Mouse (Mus musculus) urinary bladder, postnatal 14 days (tissue): ENCODE measurements around the gene Akap4.

Experiments
- DNase-seq: peaks from one replicate; pipeline ENCODE4 v3.0.0; 2021; ENCODE audit warnings: low spot score

The Akap4 gene

DNA sequence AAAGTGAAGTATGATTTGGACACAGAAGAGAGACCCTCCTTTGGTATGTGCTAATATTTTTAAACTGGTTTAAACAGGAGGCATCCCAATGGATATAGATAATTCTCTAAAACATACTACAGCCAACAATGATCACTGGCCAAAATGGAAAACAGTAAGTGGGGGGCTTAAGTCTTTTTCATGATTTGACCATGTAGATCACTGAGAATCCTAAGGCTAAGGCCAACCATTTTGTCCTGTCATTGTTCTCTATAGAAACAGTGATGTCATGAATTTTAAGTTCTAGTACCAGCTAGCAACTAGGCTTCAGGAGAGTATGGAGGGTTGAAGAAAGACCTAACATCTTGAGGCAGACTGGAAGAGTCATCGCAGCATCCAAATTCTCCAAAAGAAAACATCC is at the start of gene Akap4:
Gene Akap4 (plus strand): TSS at position 301 of the 400 bp plus-strand sequence.
- DNase-seq: no peak

DNA sequence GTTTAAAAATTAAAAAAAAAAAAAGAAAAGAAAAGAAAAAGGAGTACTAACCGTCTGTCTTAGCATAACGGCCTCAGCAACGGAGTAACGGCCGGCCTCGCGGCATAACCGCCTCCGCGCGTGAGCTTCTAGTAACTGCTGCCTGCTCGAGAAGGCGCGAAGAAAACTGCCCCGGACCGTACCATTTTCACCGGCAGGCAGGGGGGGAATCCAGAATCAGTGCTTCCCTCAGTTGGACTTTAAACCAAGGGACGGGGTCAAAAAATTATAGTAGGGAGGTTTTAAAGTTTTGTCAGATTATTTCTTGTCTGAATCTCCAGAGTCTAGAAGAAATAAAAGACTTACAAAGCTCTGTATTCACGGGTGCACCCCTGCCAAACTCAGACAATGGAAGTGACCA is 25.8 kb upstream of the Akap4 start, which contains the start of gene Ccnb3:
Gene Ccnb3 (minus strand): TSS at position 101 of the 400 bp plus-strand sequence.
- DNase-seq: no peak

DNA sequence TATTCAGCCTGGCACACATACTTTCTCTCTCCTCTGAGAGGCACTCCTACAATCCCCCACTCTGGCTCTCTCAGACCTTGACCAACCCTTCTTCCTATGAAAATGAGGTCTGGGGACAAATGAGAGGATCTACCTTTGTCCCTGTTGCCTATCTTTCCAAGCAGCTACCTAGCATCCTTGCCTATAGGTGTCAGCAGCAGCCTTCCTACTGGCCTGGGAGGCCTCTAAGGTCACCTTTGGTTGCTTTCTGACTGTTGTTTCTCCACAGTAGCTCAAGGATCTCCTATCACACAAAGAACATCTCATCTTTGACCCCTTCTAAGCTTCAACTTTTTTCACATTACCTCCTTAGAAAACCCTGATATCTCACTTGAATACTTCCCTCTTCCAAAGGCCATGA is 10.3 kb upstream of the Akap4 start:
- no peak for DNase-seq

DNA sequence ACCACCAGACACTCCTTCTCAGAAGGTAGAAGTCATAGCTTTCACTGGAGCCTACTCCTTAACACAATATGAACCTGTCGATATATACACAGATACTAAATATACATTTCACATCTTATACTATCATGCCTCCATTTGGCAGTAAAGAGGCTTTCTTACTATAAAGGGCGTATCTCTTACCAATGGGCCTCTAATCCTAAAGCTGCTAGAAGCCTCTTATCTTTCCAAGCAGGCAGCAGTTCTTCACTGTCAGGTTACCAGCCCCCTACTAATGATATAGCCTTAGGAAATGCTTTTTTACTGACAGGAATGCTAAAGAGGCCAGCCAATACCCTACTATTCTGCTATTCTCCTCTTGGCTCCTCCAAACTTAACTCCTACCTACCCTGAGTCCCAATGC is 9.7 kb upstream of the Akap4 start:
- no peak for DNase-seq

DNA sequence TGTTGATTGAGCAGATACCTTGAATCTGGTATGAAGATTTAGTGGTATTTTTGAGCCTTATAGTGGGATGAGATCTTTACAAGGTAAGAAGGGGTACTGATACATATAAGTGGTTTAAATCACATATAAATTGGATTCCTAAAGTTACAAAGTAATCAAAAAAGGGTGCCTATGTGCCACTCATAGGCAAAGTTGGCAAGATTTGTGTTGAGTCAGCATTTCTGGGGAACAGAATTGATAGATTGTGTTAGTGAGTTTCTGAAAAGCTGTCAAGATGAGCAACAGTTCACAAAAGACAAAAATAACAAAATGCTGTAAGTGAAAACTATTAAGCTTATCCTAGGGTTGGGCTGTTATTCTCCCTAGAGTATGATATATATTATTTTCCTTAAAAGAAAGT is 3.2 kb upstream of the Akap4 start:
- DNase-seq: no peak

DNA sequence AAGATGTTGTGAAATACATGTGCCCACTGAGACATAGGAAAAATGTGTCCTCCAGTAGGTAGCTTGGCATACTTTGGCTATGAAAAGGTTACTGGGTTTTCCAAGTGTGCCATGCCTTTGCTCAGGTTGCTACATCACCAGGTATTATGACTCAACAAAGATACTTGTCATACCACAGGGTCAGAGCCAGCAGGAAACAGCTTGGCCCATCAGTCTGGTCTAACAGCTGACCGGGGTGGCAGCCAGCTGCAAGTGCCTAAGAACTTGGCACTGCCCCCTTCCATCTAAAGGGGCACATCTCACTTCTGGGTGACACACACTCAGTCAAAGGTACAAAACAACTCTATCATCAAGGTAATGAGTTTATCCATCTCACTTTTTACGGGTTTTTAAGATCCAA is 683 bp downstream of the Akap4 start:
- DNase-seq: peak; percentile 2

DNA sequence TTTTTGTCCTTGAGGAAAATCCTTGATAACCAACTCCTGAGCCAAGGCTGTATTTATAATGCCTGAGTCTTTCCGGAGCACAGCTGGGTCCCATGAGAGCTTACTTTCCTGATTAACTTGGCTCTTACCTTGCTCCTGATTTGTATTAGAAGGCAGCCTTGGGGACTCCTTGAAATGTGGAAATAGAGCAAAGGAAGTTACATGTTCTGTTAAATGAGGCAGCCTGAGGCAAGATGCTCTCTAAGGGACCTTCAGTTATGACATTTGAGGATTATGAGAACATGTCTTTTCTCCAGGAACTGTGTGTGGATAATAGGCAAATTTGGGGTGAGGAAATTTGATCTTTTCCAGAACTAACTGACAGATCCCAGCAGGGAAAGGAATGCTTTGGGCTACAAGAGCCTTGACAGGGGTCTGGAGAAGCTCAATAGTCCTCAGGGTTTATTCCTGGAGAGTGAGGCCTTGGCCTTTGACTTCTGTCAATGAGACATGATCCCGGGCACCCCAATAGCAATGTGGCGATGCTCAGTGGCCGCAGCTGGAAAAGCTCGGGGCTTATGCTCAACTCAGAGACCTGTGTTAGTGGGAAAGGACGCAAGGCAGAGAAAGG is 12.6 kb downstream of the Akap4 start:
- no peak for DNase-seq

DNA sequence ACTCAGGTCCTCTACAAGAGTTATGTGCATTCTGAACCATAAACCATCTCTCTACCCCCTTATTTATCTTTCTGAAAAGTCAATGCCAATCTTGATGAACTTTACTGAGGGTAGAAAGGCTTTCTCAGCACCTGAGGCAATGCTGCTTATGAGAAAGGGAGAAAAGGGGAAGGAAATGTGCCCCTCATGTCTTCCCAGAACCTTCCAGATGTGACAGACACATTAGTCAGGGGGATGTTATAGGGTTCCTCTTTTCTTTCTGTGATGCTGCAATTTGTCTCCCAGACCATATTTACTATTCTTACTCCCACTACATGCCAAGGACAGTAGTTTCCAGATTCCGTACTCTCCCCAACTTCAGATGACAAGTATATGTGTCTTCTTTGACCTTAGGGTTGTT is 18.6 kb downstream of the Akap4 start:
- DNase-seq: no peak

DNA sequence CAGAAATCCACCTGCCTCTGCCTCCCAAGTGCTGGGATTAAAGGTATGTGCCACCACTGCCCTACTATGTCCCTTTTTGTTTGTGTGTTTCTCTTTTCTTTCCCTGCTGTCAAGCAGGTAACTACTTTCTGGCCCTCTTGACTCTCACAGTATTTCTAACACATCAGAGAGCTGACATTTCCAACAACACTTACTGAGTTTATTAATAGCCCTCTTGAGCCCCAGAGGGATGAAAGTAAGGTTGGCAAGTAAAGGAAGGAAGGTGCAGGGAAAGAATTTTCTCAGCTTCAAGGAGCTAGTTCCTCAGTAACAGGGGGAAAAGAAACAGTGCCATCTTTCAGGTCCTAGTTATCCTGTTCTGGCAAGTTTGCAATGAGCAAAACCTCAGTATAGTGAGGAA is 23.0 kb downstream of the Akap4 start:
- DNase-seq: no peak

DNA sequence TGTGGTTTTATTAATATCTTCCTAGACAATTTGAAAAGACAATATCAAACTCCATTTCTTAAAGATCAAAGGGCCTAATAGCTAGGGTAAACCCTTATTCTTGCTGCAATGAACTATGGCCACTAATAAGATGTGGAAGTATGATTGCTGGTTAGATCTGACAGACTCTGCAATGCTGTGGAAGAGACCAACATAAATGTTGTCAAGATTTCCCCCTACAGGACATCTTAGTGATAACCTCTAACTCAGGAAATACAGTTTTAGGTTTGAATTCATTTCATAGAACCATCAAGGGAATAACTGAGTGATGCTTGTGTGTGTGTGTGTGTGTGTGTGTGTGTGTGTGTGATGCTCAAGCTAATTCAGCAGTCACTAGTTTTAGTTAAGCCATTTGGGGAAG is 35.0 kb downstream of the Akap4 start:
- no peak for DNase-seq

DNA sequence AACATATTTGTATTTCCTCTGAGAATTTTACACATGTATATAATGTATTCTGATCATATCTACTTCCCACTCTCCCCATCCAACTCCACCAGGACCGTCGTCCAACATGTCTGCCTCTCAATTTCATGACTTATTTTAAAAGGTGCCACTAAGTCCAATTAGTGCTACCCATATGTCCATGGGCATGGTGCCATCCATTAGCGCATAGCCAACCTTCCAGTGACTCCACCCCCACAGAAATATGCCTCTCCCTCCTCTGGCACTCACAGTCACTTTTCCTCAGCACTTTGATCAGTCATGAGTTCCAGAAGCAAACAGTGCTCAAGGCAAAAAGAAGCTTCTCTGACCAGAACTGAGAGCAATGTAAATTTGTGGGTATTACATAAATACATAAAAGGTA is 47.6 kb downstream of the Akap4 start:
- no peak for DNase-seq

DNA sequence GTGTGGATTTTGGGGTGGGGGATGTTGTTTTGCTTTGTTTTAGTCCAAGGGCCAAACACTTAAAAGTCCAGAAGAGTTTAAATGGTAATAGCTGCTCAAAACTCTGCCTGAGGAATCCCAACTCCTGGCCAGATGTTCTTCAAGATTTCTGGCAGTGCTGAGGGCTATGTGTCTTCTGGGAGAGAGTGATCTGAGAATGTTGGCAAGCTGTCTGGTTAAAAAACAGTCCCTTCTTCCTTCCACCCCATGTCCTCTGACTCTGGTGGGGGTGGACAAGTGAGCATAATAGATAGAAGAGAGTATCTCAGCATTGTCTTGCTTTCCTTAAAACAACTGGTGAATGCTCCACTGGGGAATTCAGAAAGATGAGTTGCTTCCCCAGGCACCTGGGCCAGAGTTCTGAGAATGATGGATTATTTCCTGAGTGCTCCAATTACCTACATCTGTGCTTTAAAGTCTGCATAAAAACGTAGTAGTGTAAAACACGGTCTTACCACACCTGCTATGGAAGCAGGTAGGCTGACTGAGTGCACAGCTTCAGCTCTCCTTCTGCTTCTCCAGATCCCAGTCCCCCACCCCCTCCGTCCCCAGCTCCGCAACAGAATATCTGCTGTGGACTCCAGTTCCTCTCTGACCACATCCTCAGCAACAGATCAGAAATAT is 54.4 kb downstream of the Akap4 start:
- DNase-seq: no peak
